Mouse (Mus musculus) kidney, embryonic 16.5 days (tissue): ENCODE data around the gene Klf7. TPM values are rescaled to one million over a fixed set of nuclear protein-coding genes. Genes with fewer than 3 reads are reported as not detected.

Experiments used
- ATAC-seq: fragments of 200-750 bp; cut with Nextera tagmentation; 2 replicates; pipeline ENCODE4 v1.8.0; 2017; ENCODE audit warnings: moderate TSS enrichment; ENCODE audit not compliant: low FRiP score, low TSS enrichment
- H3K27ac ChIP-seq: fragments of 300-500 bp; sonication (generic); 2 replicates; pipeline ENCODE4 v1.5.1; 2014; ENCODE audit warnings: low read length
- H3K27me3 ChIP-seq: fragments of 300-500 bp; sonication (generic); 2 replicates; pipeline ENCODE4 v1.6.1; 2014; ENCODE audit warnings: low read length, control low read depth, mixed read lengths; ENCODE audit not compliant: insufficient read depth
- H3K36me3 ChIP-seq: fragments of 300-500 bp; sonication (generic); 2 replicates; pipeline ENCODE4 v1.6.1; 2014; ENCODE audit warnings: low read length, control low read depth, mixed read lengths; ENCODE audit not compliant: insufficient read depth
- H3K4me1 ChIP-seq: fragments of 300-500 bp; sonication (generic); 2 replicates; pipeline ENCODE4 v1.6.1; 2014; ENCODE audit warnings: low read length, control low read depth, mixed read lengths; ENCODE audit not compliant: insufficient read depth
- H3K4me2 ChIP-seq: fragments of 300-500 bp; sonication (generic); replicated peaks from 2 replicates; pipeline ENCODE4 v1.6.1; 2014; ENCODE audit warnings: low read depth, low read length
- H3K4me3 ChIP-seq: fragments of 300-500 bp; sonication (generic); 2 replicates; pipeline ENCODE4 v1.5.1; 2014; ENCODE audit warnings: mild to moderate bottlenecking, low read length
- H3K9ac ChIP-seq: fragments of 300-500 bp; sonication (generic); replicated peaks from 2 replicates; pipeline ENCODE4 v1.6.1; 2014; ENCODE audit warnings: low read length
- H3K9me3 ChIP-seq: fragments of 300-500 bp; sonication (generic); 2 replicates; pipeline ENCODE4 v1.6.1; 2016; ENCODE audit warnings: low read length, control low read depth
- WGBS: fragments of 180-500 bp; shearing (Covaris S2); extraction: QIAGEN DNeasy Blood & Tissue Kit; methylation state at CpG from one replicate; pipeline ENCODE4 v1.1.7; 2014; 5-methylcytosine and 5-hydroxymethylcytosine counted together
- polyA plus RNA-seq: library from polyadenylated mRNA; unstranded; fragments of >200 nt; fragmentation: Nextera tagmentation; extraction: Ambion mirVana; gene quantifications from 2 replicates; pipeline ENCODE4 v1.2.1, GENCODE M21; 2015

Gene Klf7
- polyA plus RNA-seq, 1 experiment from 2014 or later, result 23.6 TPM

DNA sequence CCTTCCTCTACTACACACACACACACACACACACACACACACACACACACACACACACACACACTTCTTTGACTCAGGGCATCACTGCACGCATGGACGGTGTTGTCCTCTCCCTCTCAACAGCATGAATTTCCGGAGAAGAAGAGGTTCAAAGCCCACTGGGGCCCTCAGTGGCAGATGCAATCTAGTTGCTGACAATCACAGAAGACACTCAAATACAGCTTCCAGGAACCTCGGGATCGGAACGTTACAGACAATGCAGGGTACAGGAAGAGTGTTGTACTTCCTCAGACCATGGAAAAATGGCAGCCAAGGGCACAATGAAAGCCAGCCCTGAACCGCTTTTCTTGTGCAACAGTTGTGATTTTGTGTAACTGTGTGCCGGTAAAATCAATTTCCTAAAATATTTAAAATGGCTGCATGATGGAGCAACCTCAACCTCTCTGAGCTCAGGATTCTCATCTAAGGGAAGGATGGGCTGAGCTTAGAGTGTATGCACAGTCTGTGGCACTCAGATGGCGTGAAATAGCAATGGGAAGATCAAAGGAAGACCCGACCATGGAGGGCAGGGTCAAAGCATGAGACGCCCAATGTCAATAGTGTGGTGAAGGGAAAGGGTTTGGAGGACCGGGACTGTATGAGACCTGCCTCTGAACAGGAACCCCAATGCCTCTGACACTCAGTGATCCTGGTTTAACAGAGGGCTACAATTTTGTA, 33.3 kb downstream of the Klf7 start:
- peak; percentile 39; the same call in 1 of the 2 replicates for ATAC-seq
- Histone ChIP-seq H3K9ac (no peak overlapping the region), H3K4me3 (no peak overlapping the region), H3K27ac (peak overlapping the region; percentile 90), H3K27me3 (no peaks in the 10 kb centered on the region), H3K9me3 (no peaks in the 10 kb centered on the region), H3K4me1 (peaks cover 40% of the 10 kb centered on the region), H3K36me3 (no peaks in the 10 kb centered on the region), H3K4me2 (peak overlapping the region; percentile 49)
- WGBS, result 30% methylated on average over 12 of the region's 12 CpGs

DNA sequence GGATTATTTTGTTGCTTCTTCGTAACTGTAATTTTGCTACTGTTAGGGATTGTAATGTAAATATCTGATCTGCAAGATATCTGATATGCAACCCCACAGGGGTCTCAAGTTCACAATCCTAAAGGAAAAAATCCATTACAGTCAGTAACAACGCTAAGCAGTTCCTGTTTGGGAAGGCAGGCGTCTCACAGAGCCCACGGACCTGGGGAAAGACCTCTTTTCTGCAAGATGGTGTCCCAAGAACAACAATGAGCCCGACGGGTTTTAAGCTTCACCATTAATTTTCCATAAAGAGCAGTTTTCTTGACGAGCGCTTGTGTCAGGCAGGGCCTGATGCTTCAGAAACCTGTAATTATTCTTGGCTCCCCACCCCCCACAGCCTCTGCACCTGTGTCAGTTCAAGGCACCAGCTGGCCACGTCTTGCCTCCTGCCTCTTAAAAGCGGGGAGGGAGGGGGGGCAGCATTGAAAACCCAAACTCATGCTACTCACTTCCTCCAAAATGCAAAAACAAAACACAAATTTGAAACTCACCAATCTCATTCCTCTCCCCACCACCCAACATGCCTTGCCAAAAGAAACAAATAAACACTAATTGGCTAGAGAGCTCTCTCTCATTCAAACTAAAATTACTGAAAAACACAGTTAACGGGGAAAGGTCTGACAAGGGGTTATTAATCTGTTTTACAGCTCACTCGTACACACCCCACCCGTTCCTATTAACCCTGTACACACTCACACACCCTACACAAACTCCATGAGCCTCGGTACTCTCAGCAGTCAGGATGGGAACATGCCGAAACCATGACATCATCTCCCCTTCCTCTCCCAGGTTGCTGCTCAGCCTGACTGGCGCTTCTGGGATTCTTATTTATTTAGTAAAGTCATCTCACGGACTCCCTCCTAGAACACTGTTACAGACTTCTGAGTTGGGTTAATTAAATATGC, 34.2 kb downstream of the Klf7 start:
- H3K27ac ChIP-seq, result peak overlapping the region; percentile 90
- peak; percentile 96 for ATAC-seq
- no peaks in the 10 kb centered on the region for H3K36me3 ChIP-seq
- H3K9me3 ChIP-seq, result no peaks in the 10 kb centered on the region
- peak overlapping the region; percentile 49 for H3K4me2 ChIP-seq
- 4% methylated on average over 17 of the region's 17 CpGs for WGBS
- H3K9ac ChIP-seq, result 0 out of 2 replicates have a peak overlapping the region, but pooled peaks have one; percentile 8
- H3K27me3 ChIP-seq, result no peaks in the 10 kb centered on the region
- H3K4me1 ChIP-seq, result peaks cover 41% of the 10 kb centered on the region
- H3K4me3 ChIP-seq, result peak overlapping the region; percentile 13

DNA sequence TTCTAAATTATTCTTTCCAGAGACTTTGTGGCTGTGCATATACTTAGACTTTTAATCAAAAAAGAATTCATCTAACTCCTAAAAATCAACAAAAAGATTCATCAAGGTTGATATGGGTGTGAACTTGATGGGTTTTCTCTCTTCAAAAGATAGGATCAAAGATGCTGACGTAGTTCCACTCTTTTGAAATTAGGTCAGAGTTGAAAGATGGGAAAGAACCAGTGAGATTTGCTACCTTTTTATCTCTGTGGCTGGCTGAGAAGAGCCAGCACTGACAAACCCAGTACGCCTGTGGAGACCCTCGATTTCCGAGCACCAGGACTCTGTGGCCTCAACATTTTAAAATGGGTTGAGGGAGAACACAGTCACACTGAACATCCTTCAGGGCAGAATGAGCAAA, 36.2 kb downstream of the Klf7 start:
- Histone ChIP-seq H3K36me3 (no peaks in the 10 kb centered on the region), H3K4me3 (no peak overlapping the region), H3K4me2 (no peak overlapping the region), H3K9me3 (no peaks in the 10 kb centered on the region), H3K27ac (no peak overlapping the region), H3K4me1 (peaks cover 37% of the 10 kb centered on the region), H3K9ac (no peak overlapping the region), H3K27me3 (no peaks in the 10 kb centered on the region)
- WGBS, result 89% methylated on average over 4 of the region's 4 CpGs
- ATAC-seq, result no peak

DNA sequence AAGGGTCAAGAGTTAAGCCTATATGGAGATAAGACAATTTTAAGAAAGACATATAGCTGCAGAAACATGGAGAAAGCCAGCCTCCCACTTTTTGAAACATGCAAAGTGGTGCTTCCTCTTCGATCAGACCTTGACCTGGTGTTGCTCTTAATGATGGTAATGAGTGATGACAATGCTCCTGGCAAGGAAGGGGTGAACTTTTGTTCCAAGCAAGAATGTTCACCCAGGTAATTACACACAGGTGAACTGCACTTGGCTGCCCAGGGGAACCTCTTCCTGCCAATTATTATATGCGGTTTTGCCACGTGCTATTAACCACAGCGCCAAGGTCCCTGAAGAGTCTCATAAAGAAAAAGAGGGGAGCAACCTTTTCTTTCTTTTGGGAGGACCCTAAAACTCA, 36.7 kb downstream of the Klf7 start:
- no peak for ATAC-seq
- no peaks in the 10 kb centered on the region for H3K27me3 ChIP-seq

DNA sequence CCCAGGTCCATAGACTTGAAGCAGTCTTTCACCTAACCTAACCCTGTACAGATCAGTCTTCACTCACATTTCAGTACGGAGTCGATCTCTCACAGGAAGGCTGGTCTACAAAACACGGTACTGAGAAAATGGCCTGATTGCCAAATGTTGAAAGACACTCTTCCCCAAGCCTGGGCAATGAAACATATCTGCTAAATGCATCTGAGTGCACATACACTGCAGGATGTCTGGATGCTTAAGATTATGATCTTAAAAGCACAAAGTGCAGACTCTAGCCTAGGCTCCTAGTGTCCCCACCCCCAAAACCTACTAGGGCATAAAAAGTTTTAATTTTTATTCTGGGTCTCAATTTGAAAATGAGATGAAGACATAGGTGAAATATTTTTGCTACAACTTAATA, 37.4 kb downstream of the Klf7 start:
- WGBS, result 52% methylated on average over 3 of the region's 3 CpGs
- Histone ChIP-seq H3K27ac (no peak overlapping the region), H3K9me3 (no peaks in the 10 kb centered on the region)

More for the DNA sequence above, 36.7 kb downstream of the Klf7 start:
- H3K36me3 ChIP-seq, result no peaks in the 10 kb centered on the region
- H3K9ac ChIP-seq, result no peak overlapping the region
- H3K4me1 ChIP-seq, result peaks cover 37% of the 10 kb centered on the region
- no peak overlapping the region for H3K27ac ChIP-seq
- 61% methylated on average over 4 of the region's 4 CpGs for WGBS
- H3K9me3 ChIP-seq, result no peaks in the 10 kb centered on the region
- no peak overlapping the region for H3K4me3 ChIP-seq
- H3K4me2 ChIP-seq, result no peak overlapping the region

DNA sequence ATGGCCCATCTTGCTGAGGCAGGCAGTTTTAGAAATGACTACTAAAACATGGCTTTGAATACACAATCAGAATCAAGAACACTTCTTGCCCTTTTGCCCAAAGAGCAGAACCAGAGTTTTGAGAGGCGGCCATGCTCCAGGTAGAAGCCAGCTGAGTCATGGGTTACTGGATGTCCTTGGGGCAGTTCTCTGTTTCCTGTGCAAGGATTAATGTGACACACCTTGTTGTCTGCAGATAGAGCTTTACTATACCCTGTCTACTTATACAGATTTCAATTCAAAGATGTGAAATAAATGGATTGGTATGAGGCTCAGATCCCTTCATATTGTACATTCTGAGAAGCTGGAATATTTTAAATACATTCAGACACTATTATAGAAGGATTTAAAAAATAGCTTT, 40.3 kb downstream of the Klf7 start:
- Histone ChIP-seq H3K36me3 (peaks cover 17% of the 10 kb centered on the region), H3K4me2 (no peak overlapping the region), H3K9ac (no peak overlapping the region), H3K27ac (no peak overlapping the region), H3K4me3 (no peak overlapping the region), H3K9me3 (no peaks in the 10 kb centered on the region), H3K27me3 (no peaks in the 10 kb centered on the region), H3K4me1 (peaks cover 15% of the 10 kb centered on the region)
- no peak for ATAC-seq
- 83% methylated on average over 1 of the region's 1 CpGs for WGBS

More for the DNA sequence above, 37.4 kb downstream of the Klf7 start:
- peaks cover 37% of the 10 kb centered on the region for H3K4me1 ChIP-seq
- H3K27me3 ChIP-seq, result no peaks in the 10 kb centered on the region
- no peak for ATAC-seq
- H3K4me2 ChIP-seq, result no peak overlapping the region
- H3K36me3 ChIP-seq, result no peaks in the 10 kb centered on the region
- H3K9ac ChIP-seq, result no peak overlapping the region
- no peak overlapping the region for H3K4me3 ChIP-seq

DNA sequence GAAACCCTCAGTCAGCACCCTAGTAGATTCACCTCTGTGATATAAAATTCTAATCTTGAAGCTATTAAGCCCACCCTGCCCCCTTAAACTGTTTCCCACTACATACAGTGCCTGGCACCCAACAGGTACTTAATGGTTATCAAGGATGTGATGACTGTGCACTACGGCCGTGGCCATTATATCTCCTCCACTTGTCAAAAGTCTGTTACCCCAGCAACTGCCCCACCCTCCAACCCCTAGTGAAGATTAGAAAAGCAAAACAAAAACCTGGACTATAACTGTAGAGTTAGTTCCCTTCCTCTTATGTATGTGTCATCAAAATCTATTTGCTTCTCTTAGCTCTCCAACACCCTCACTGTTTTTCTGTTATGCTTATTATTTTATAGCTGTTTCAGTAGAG, 40.9 kb downstream of the Klf7 start:
- Histone ChIP-seq H3K4me3 (no peak overlapping the region), H3K36me3 (peaks cover 23% of the 10 kb centered on the region), H3K9me3 (no peaks in the 10 kb centered on the region), H3K4me1 (peaks cover 14% of the 10 kb centered on the region), H3K27me3 (no peaks in the 10 kb centered on the region), H3K4me2 (no peak overlapping the region), H3K9ac (no peak overlapping the region), H3K27ac (no peak overlapping the region)
- ATAC-seq, result no peak
- 76% methylated on average over 2 of the region's 2 CpGs for WGBS

DNA sequence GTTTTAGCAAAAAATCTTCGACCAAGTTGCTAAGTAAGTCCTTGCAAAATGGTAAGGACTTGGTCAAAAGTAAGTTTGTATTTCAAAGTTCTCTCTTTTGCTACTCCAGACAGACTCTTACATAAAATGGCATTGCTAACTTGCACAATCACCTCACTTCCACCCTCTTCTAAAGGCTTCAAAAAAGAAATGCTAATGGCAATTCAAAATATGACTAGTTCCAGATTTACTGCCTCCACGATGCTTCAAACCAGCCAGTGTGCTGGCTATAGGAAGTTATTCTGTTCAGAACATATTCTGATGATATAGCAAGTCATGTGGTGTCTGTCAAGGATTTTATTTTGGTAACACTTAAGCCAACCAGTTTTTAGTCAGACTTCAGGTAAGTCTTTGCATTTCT, 41.8 kb downstream of the Klf7 start:
- no peak overlapping the region for H3K27ac ChIP-seq
- no peaks in the 10 kb centered on the region for H3K9me3 ChIP-seq
- no peak overlapping the region for H3K4me2 ChIP-seq
- no peak overlapping the region for H3K9ac ChIP-seq
- no peak for ATAC-seq
- H3K4me3 ChIP-seq, result no peak overlapping the region
- WGBS, result 79% methylated on average over 2 of the region's 2 CpGs
- H3K36me3 ChIP-seq, result peaks cover 24% of the 10 kb centered on the region
- no peaks in the 10 kb centered on the region for H3K27me3 ChIP-seq
- peaks cover 11% of the 10 kb centered on the region for H3K4me1 ChIP-seq

DNA sequence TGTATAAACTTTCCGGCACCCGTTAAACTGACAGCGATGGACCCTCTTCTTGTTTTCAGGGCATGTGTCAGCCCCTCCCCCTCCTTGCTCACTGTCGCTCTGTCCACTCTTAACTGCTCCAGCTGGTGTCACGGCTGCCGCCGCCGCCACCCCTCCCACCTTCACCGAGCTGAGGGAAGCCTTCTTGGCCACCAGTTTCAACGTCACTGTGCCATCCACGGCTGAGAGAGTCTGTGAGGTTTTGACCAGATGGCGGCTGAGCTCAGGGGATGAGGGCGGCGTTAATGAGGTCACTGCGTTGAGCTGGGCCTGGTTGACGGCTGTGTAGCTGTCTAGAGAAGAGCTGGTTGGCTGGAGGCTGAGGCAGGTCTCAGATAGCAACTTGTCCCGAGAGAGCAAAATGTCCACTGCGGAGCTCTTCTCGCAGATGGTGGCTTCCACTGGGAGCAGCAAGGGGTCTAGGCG, 43.3 kb downstream of the Klf7 start:
- H3K4me1 ChIP-seq, result peaks cover 2% of the 10 kb centered on the region; the same call in 1 of the 2 replicates
- 71% methylated on average over 20 of the region's 20 CpGs for WGBS
- no peaks in the 10 kb centered on the region for H3K9me3 ChIP-seq
- H3K36me3 ChIP-seq, result peaks cover 26% of the 10 kb centered on the region
- H3K27ac ChIP-seq, result no peak overlapping the region
- H3K27me3 ChIP-seq, result no peaks in the 10 kb centered on the region
- ATAC-seq, result peak; percentile 51; the same call in 1 of the 2 replicates
- no peak overlapping the region for H3K9ac ChIP-seq
- no peak overlapping the region for H3K4me3 ChIP-seq
- H3K4me2 ChIP-seq, result 0 out of 2 replicates have a peak overlapping the region, but pooled peaks have one; percentile 1
